Mouse (Mus musculus) lung, postnatal 0 days (tissue): Measurements from ENCODE around the gene Magi1.

Experiments used
- CTCF ChIP-seq: IDR thresholded peaks from 2 replicates; pipeline ENCODE4 v1.5.1; 2016; ENCODE audit warnings: antibody characterized with exemption, mild to moderate bottlenecking
- EP300 ChIP-seq: IDR thresholded peaks from 2 replicates; pipeline ENCODE4 v1.6.1; 2016; ENCODE audit warnings: antibody characterized with exemption, mild to moderate bottlenecking, control low read depth

- TF ChIP-seq CTCF, result no peak
- TF ChIP-seq EP300, result peak; percentile 85
These were observed 67.9 kb downstream of the Magi1 start for GRCm38 (mm10) chr6:94215834-94216233.
